Mouse (Mus musculus): ENCODE measurements around the gene Prr18. TPM values are rescaled to one million over a fixed set of nuclear protein-coding genes. Genes with fewer than 3 reads are reported as not detected.

Prr18 gene
- polyA plus RNA-seq, 1 experiment from 2014 or later = not detected

- 4% methylated on average over 18 of the region's 18 CpGs for WGBS
- H3K9ac ChIP-seq (ENCODE audit: low read length) = peak overlapping the region; percentile 60
- H3K9me3 ChIP-seq (ENCODE audit: control insufficient read depth, low read length) = no peaks in the 10 kb centered on the region
- H3K4me3 ChIP-seq (ENCODE audit: control insufficient read depth in 1 of 2, insufficient read depth in 1 of 2, low read depth in 1 of 2, low read length in 2 of 2) = peak overlapping the region; percentile 26 to 34; a peak in 3 of 4 replicates
- H3K27me3 ChIP-seq (ENCODE audit: control insufficient read depth, insufficient read depth, low read length) = peaks cover 6% of the 10 kb centered on the region
- H3K27ac ChIP-seq (replicated peaks in 1 of 2; ENCODE audit: control insufficient read depth in 1 of 2, insufficient read depth in 1 of 2, low read depth in 2 of 2, low read length in 2 of 2) = peak overlapping the region; percentile 70 to 72
- peak overlapping the region; percentile 76 for H3K4me2 ChIP-seq (ENCODE audit: low read length)
- no peak for ATAC-seq (ENCODE audit: insufficient number of reproducible peaks, insufficient read depth, low FRiP score, low read depth)
- H3K36me3 ChIP-seq (ENCODE audit: control insufficient read depth, insufficient read depth, low read length) = no peaks in the 10 kb centered on the region
- H3K4me1 ChIP-seq (ENCODE audit: control insufficient read depth in 2 of 2, insufficient read depth in 2 of 2, low read length in 2 of 2) = peaks cover 3 to 12% of the 10 kb centered on the region in 2 experiments; a peak in 3 of 4 replicates
Observed at GRCm38 (mm10) chr17:8372286-8373046, 35.2 kb downstream of the Prr18 start.

- Histone ChIP-seq H3K4me2 (ENCODE audit: low read length) (no peak overlapping the region), H3K27me3 (ENCODE audit: control insufficient read depth, insufficient read depth, low read length) (no peaks in the 10 kb centered on the region; the same call in 1 of the 2 replicates), H3K4me3 (ENCODE audit: control insufficient read depth in 1 of 2, insufficient read depth in 1 of 2, low read depth in 1 of 2, low read length in 2 of 2) (no peak overlapping the region), H3K36me3 (ENCODE audit: control insufficient read depth, insufficient read depth, low read length) (no peaks in the 10 kb centered on the region), H3K27ac (replicated peaks in 1 of 2; ENCODE audit: control insufficient read depth in 1 of 2, insufficient read depth in 1 of 2, low read depth in 2 of 2, low read length in 2 of 2) (no peak overlapping the region), H3K9ac (ENCODE audit: low read length) (no peak overlapping the region), H3K9me3 (ENCODE audit: control insufficient read depth, low read length) (0 out of 2 replicates have a peak, but pooled peaks cover 5% of the 10 kb centered on the region), H3K4me1 (ENCODE audit: control insufficient read depth in 2 of 2, insufficient read depth in 2 of 2, low read length in 2 of 2) (peaks cover 0 to under 1% of the 10 kb centered on the region in 2 experiments; a peak in 1 of 4 replicates)
- 49% methylated on average over 5 of the region's 5 CpGs for WGBS
- no peak for ATAC-seq (ENCODE audit: insufficient number of reproducible peaks, insufficient read depth, low FRiP score, low read depth)
Observed at GRCm38 (mm10) chr17:8377298-8377697, 40.0 kb downstream of the Prr18 start.

- H3K4me1 ChIP-seq (ENCODE audit: control insufficient read depth in 2 of 2, insufficient read depth in 2 of 2, low read length in 2 of 2) = peaks cover 0 to 2% of the 10 kb centered on the region in 2 experiments; a peak in 1 of 4 replicates
- no peak for ATAC-seq (ENCODE audit: insufficient number of reproducible peaks, insufficient read depth, low FRiP score, low read depth)
- 91% methylated on average over 2 of the region's 2 CpGs for WGBS
- H3K4me2 ChIP-seq (ENCODE audit: low read length) = no peak overlapping the region
- 0 out of 2 replicates have a peak, but pooled peaks cover 5% of the 10 kb centered on the region for H3K9me3 ChIP-seq (ENCODE audit: control insufficient read depth, low read length)
- no peak overlapping the region for H3K27ac ChIP-seq (replicated peaks in 1 of 2; ENCODE audit: control insufficient read depth in 1 of 2, insufficient read depth in 1 of 2, low read depth in 2 of 2, low read length in 2 of 2)
- H3K27me3 ChIP-seq (ENCODE audit: control insufficient read depth, insufficient read depth, low read length) = peaks cover 32% of the 10 kb centered on the region
- H3K9ac ChIP-seq (ENCODE audit: low read length) = no peak overlapping the region
- H3K4me3 ChIP-seq (ENCODE audit: control insufficient read depth in 1 of 2, insufficient read depth in 1 of 2, low read depth in 1 of 2, low read length in 2 of 2) = no peak overlapping the region
- H3K36me3 ChIP-seq (ENCODE audit: control insufficient read depth, insufficient read depth, low read length) = no peaks in the 10 kb centered on the region
Observed at GRCm38 (mm10) chr17:8385441-8385840, 48.2 kb downstream of the Prr18 start.

- Histone ChIP-seq H3K27me3 (ENCODE audit: control insufficient read depth, insufficient read depth, low read length) (peaks cover 48% of the 10 kb centered on the region), H3K9ac (ENCODE audit: low read length) (no peak overlapping the region), H3K27ac (replicated peaks in 1 of 2; ENCODE audit: control insufficient read depth in 1 of 2, insufficient read depth in 1 of 2, low read depth in 2 of 2, low read length in 2 of 2) (no peak overlapping the region), H3K4me1 (ENCODE audit: control insufficient read depth in 2 of 2, insufficient read depth in 2 of 2, low read length in 2 of 2) (peaks cover 0 to 2% of the 10 kb centered on the region in 2 experiments; a peak in 1 of 4 replicates), H3K4me3 (ENCODE audit: control insufficient read depth in 1 of 2, insufficient read depth in 1 of 2, low read depth in 1 of 2, low read length in 2 of 2) (no peak overlapping the region), H3K36me3 (ENCODE audit: control insufficient read depth, insufficient read depth, low read length) (no peaks in the 10 kb centered on the region), H3K4me2 (ENCODE audit: low read length) (no peak overlapping the region), H3K9me3 (ENCODE audit: control insufficient read depth, low read length) (no peaks in the 10 kb centered on the region)
- ATAC-seq (ENCODE audit: insufficient number of reproducible peaks, insufficient read depth, low FRiP score, low read depth) = no peak
- under 1% methylated on average over 13 of the region's 13 CpGs for WGBS
Observed at GRCm38 (mm10) chr17:8388463-8388862, 51.2 kb downstream of the Prr18 start.

GRCm38 (mm10) chr17:8388990-8389789 lies 51.9 kb downstream of the Prr18 start:
- Histone ChIP-seq H3K9ac (ENCODE audit: low read length) (no peak overlapping the region), H3K36me3 (ENCODE audit: control insufficient read depth, insufficient read depth, low read length) (no peaks in the 10 kb centered on the region), H3K27me3 (ENCODE audit: control insufficient read depth, insufficient read depth, low read length) (peaks cover 48% of the 10 kb centered on the region), H3K9me3 (ENCODE audit: control insufficient read depth, low read length) (no peaks in the 10 kb centered on the region), H3K4me2 (ENCODE audit: low read length) (peak overlapping the region; percentile 41), H3K27ac (replicated peaks in 1 of 2; ENCODE audit: control insufficient read depth in 1 of 2, insufficient read depth in 1 of 2, low read depth in 2 of 2, low read length in 2 of 2) (no peak overlapping the region), H3K4me1 (ENCODE audit: control insufficient read depth in 2 of 2, insufficient read depth in 2 of 2, low read length in 2 of 2) (peaks cover 0 to 2% of the 10 kb centered on the region in 2 experiments; a peak in 1 of 4 replicates), H3K4me3 (ENCODE audit: control insufficient read depth in 1 of 2, insufficient read depth in 1 of 2, low read depth in 1 of 2, low read length in 2 of 2) (peak overlapping the region in 1 of 2 experiments; percentile 25; a peak in 2 of 4 replicates)
- 2% methylated on average over 28 of the region's 28 CpGs for WGBS
- no peak for ATAC-seq (ENCODE audit: insufficient number of reproducible peaks, insufficient read depth, low FRiP score, low read depth)

GRCm38 (mm10) chr17:8389790-8390095 lies 52.5 kb downstream of the Prr18 start:
- Histone ChIP-seq H3K36me3 (ENCODE audit: control insufficient read depth, insufficient read depth, low read length) (no peaks in the 10 kb centered on the region), H3K4me2 (ENCODE audit: low read length) (peak overlapping the region; percentile 41), H3K27me3 (ENCODE audit: control insufficient read depth, insufficient read depth, low read length) (peaks cover 48% of the 10 kb centered on the region), H3K9me3 (ENCODE audit: control insufficient read depth, low read length) (no peaks in the 10 kb centered on the region), H3K9ac (ENCODE audit: low read length) (no peak overlapping the region), H3K4me3 (ENCODE audit: control insufficient read depth in 1 of 2, insufficient read depth in 1 of 2, low read depth in 1 of 2, low read length in 2 of 2) (peak overlapping the region in 1 of 2 experiments; percentile 25; a peak in 2 of 4 replicates), H3K4me1 (ENCODE audit: control insufficient read depth in 2 of 2, insufficient read depth in 2 of 2, low read length in 2 of 2) (peaks cover 0 to 2% of the 10 kb centered on the region in 2 experiments; a peak in 1 of 4 replicates), H3K27ac (replicated peaks in 1 of 2; ENCODE audit: control insufficient read depth in 1 of 2, insufficient read depth in 1 of 2, low read depth in 2 of 2, low read length in 2 of 2) (no peak overlapping the region)
- WGBS = 4% methylated on average over 10 of the region's 10 CpGs
- ATAC-seq (ENCODE audit: insufficient number of reproducible peaks, insufficient read depth, low FRiP score, low read depth) = no peak

GRCm38 (mm10) chr17:8390487-8390886 lies 53.2 kb downstream of the Prr18 start:
- H3K4me2 ChIP-seq (ENCODE audit: low read length) = no peak overlapping the region
- peaks cover 0 to 2% of the 10 kb centered on the region in 2 experiments; a peak in 1 of 4 replicates for H3K4me1 ChIP-seq (ENCODE audit: control insufficient read depth in 2 of 2, insufficient read depth in 2 of 2, low read length in 2 of 2)
- ATAC-seq (ENCODE audit: insufficient number of reproducible peaks, insufficient read depth, low FRiP score, low read depth) = no peak
- no peaks in the 10 kb centered on the region for H3K9me3 ChIP-seq (ENCODE audit: control insufficient read depth, low read length)
- 39% methylated on average over 4 of the region's 4 CpGs for WGBS
- H3K9ac ChIP-seq (ENCODE audit: low read length) = no peak overlapping the region
- no peaks in the 10 kb centered on the region for H3K36me3 ChIP-seq (ENCODE audit: control insufficient read depth, insufficient read depth, low read length)
- no peak overlapping the region for H3K4me3 ChIP-seq (ENCODE audit: control insufficient read depth in 1 of 2, insufficient read depth in 1 of 2, low read depth in 1 of 2, low read length in 2 of 2)
- no peak overlapping the region for H3K27ac ChIP-seq (replicated peaks in 1 of 2; ENCODE audit: control insufficient read depth in 1 of 2, insufficient read depth in 1 of 2, low read depth in 2 of 2, low read length in 2 of 2)
- peaks cover 48% of the 10 kb centered on the region for H3K27me3 ChIP-seq (ENCODE audit: control insufficient read depth, insufficient read depth, low read length)

Data from heart, embryonic 14.5 days (tissue).